Mouse (Mus musculus) adrenal gland, postnatal 25 days (tissue): ENCODE measurements around the gene Zfp788. TPM values are rescaled to one million over a fixed set of nuclear protein-coding genes. Genes with fewer than 3 reads are reported as not detected.
"Not testable (repeated sequence)": the region's sequence is repeated elsewhere in the genome, so short reads cannot be mapped to it uniquely, and the experiment has no call there.

ENCODE experiments used
- DNase-seq: peaks from one replicate; pipeline ENCODE4 v3.0.0; 2021; ENCODE audit warnings: mixed read lengths
- long read RNA-seq: library from polyadenylated mRNA; stranded (forward); transcript quantifications from one replicate; pipeline ENCODE4 v2.0.0, GENCODE M21; 2021
- total RNA-seq: library from RNA; stranded (reverse); gene quantifications from 2 replicates; pipeline ENCODE4 v1.2.3, GENCODE M21; 2021

The Zfp788 gene
- total RNA-seq: 14.2 and 17.5 TPM in 2 replicates
- long read RNA-seq, partial matches to known transcripts: 0 of 6 reads
- long read RNA-seq, other reads (novel, unspliced or antisense): 4 of 6 reads

- peak; percentile 87 for DNase-seq
These were observed at the start of gene Zfp788 for GRCm38 (mm10) chr7:41632409-41633220. TSS of gene Zfp788 (plus strand) at chr7:41633203.

DNA sequence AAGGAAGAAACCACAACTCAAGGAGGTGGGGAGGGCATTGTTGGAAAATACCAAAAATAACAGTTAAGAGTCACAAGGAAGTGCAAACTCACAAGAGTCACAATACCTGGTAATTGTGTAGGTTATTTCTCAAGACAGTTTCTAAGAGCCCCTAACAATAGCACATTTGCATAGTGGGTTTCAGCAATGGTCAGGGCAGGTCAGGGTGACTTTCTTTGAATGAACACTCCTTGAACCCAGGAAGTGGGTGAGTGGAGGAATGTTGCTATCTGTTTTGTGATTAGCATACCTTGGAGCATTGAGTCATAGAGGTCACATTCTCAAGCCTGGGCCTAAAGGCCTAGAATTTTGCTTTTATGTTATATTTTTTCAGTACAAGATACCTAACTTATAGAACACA is 45.2 kb upstream of the Zfp788 start:
- DNase-seq: not testable (repeated sequence)

- no peak for DNase-seq
These were observed 34.4 kb upstream of the Zfp788 start for GRCm38 (mm10) chr7:41598615-41599014.

DNA sequence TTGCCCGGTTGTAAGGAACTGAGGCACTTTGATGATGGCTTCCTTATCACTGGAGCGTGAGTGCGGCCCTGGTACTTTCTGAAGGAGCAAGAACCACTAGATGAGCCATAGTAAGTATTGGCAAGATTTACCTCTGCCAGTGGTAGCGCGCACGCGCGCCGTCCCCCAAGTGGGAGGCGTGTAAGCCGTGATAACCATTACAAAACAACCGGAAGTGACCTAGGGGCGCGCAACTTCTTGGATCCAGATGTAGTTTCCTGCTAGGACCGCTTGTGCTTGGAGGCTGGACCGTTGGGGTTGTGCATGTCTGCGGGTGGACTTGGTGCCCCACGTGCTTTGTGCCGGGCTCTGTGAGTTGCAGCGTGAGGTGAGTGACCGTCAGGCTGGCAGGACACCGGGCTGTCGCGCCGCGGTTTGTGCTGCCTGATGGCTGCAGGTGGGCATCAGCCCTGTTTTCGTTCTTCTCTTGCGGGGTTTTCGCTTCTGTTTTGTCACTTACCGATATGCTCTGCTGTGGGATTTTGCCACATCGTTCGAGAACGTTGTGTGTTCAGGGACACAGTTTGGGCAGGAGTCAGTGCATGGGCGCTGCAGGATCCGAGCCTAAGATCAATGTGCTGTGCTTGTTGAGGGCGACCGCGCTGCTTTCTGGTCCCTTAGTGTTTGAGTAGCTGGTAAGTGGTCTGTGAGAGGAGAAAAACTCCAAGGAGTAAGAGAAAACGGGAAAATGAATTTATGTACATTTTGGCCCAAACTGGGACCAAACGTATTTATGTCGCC is 33.8 kb upstream of the Zfp788 start, which contains the start of gene 2610021A01Rik:
Gene 2610021A01Rik, plus strand, starts transcription at position 197 of the 780 bp plus-strand sequence.
- peak; percentile 88 for DNase-seq

DNA sequence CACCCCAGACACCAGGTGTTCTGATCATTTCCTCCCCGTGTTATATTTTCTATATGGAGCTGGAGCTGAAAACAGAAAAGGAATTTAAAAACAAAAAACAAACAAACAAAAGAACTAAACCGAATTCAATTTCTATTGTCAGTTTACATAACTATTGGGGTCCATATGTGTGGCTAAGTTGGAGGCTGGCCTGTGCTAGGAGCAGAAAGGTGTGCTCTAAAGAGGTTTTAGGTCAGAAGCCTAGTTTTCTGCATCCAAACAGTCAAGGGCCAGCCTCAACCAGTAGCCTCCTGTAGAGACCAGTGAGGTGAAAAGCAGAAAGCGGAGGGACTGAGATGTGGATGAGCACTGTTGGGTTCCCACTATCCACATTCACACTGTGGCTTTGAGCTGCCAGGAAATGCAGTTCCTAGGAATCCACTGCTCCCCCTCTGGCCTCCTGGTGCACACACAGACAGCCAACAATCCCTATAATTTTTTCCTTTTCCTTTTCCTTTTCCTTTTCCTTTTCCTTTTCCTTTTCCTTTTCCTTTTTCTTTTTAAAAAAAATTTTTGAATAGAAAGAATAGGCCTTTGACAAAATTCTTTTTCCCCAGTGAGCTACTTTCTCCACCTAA is 33.0 kb upstream of the Zfp788 start:
- no peak for DNase-seq

GRCm38 (mm10) chr7:41611654-41612053 is 21.3 kb upstream of the Zfp788 start:
- no peak for DNase-seq

GRCm38 (mm10) chr7:41616241-41616640 is 16.8 kb upstream of the Zfp788 start:
- not testable (repeated sequence) for DNase-seq

GRCm38 (mm10) chr7:41633221-41633984 is 400 bp downstream of the Zfp788 start:
- DNase-seq: peak; percentile 82

GRCm38 (mm10) chr7:41674326-41674725 is 41.3 kb downstream of the Zfp788 start:
- DNase-seq: not testable (repeated sequence)

Other genes with a start within 250 kb of the Zfp788 start
- gene AI987944, start 239.8 kb upstream of the Zfp788 start, total RNA-seq: 14.5 and 16.8 TPM in 2 replicates
- gene Vmn2r57, start 184.5 kb upstream of the Zfp788 start, total RNA-seq: 0.19 and 0.39 TPM in 2 replicates
- gene Gm20449, start 133.8 kb upstream of the Zfp788 start, total RNA-seq: 0.12 and 0.38 TPM in 2 replicates
- 13.1 and 14.4 TPM in 2 replicates for gene AW146154, start 133.3 kb upstream of the Zfp788 start, total RNA-seq
- 0.73 TPM in 1 of 2 replicates, not detected in the other for gene Gm6871, start 59.5 kb upstream of the Zfp788 start, total RNA-seq
- gene 2610021A01Rik, start 34.0 kb upstream of the Zfp788 start, total RNA-seq: 16.4 and 19.0 TPM in 2 replicates
- gene Vmn2r58, start 239.5 kb downstream of the Zfp788 start, total RNA-seq: not detected in 2 replicates